Mouse (Mus musculus) myocyte (in vitro differentiated cells): ENCODE measurements at regions not wholly inside any gene's neighbourhood (a gene's known extent, or its start where the extent isn't known, plus 50 kb on each side); places are given as distances from the start of the nearest gene placed in this dataset.

Experiments
- CEBPB ChIP-seq: IDR thresholded peaks from 2 replicates; pipeline ENCODE4 v1.6.1; 2011; ENCODE audit warnings: mild to moderate bottlenecking, moderate library complexity; ENCODE audit not compliant: poor library complexity, insufficient read depth, severe bottlenecking
- E2F4 ChIP-seq: IDR thresholded peaks from one replicate; pipeline ENCODE4 v1.6.1; 2011; ENCODE audit warnings: mild to moderate bottlenecking, control low read depth, moderate library complexity; ENCODE audit not compliant: insufficient read depth
- MAX ChIP-seq: IDR thresholded peaks from one replicate; pipeline ENCODE4 v1.6.1; 2011; ENCODE audit warnings: low read depth, mild to moderate bottlenecking, control low read depth
- MYOD1 ChIP-seq, 3 experiments: IDR thresholded peaks; one replicate each; pipeline ENCODE4 v1.6.1; 2011; ENCODE audit warnings: control low read depth in 2 of 3, low read depth in 2 of 3, mild to moderate bottlenecking in 2 of 3, moderate library complexity in 1 of 3; ENCODE audit not compliant: insufficient read length in 2 of 3, control insufficient read depth in 1 of 3
- MYOG ChIP-seq, 3 experiments: IDR thresholded peaks; one replicate each; pipeline ENCODE4 v1.6.1; 2011; ENCODE audit warnings: control low read depth in 2 of 3, low read depth in 2 of 3, mild to moderate bottlenecking in 2 of 3; ENCODE audit not compliant: insufficient read length in 2 of 3, control insufficient read depth in 1 of 3, insufficient read depth in 1 of 3
- POLR2A ChIP-seq: IDR thresholded peaks from one replicate; pipeline ENCODE4 v1.6.1; 2011; ENCODE audit warnings: low read depth, mild to moderate bottlenecking, control low read depth, moderate library complexity; ENCODE audit not compliant: insufficient read length
- POLR2AphosphoS2 ChIP-seq: IDR thresholded peaks from one replicate; pipeline ENCODE4 v1.6.1; 2011; ENCODE audit warnings: low read depth, control low read depth; ENCODE audit not compliant: insufficient read length
- REST ChIP-seq: IDR thresholded peaks from one replicate; pipeline ENCODE4 v1.6.1; 2011; ENCODE audit warnings: mild to moderate bottlenecking, control low read depth, moderate library complexity; ENCODE audit not compliant: insufficient read depth, insufficient read length
- SRF ChIP-seq: IDR thresholded peaks from one replicate; pipeline ENCODE4 v1.6.1; 2011; ENCODE audit warnings: low read depth; ENCODE audit not compliant: control insufficient read depth, insufficient read length
- TCF12 ChIP-seq: IDR thresholded peaks from one replicate; pipeline ENCODE4 v1.6.1; 2011; ENCODE audit warnings: mild to moderate bottlenecking, control low read depth; ENCODE audit not compliant: poor library complexity, insufficient read depth, severe bottlenecking
- TCF3 ChIP-seq: IDR thresholded peaks from one replicate; pipeline ENCODE4 v1.6.1; 2011; ENCODE audit warnings: low read depth, control low read depth; ENCODE audit not compliant: insufficient read length
- USF1 ChIP-seq: IDR thresholded peaks from one replicate; pipeline ENCODE4 v1.6.1; 2011; ENCODE audit warnings: low read depth, mild to moderate bottlenecking, control low read depth, moderate library complexity

GRCm38 (mm10) chr2:133748493-133748892 is 196.5 kb downstream of the Bmp2 start:
- TF ChIP-seq TCF12 (no peak), E2F4 (no peak), POLR2AphosphoS2 (no peak), POLR2A (no peak), MAX (no peak), MYOD1 (IDR thresholded peaks at IDR 0.05; ENCODE audit: control insufficient read depth in 1 of 3, insufficient read length in 2 of 3, low read depth in 2 of 3) (no peak), CEBPB (no peak), USF1 (no peak), MYOG (IDR thresholded peaks at IDR 0.05; ENCODE audit: control insufficient read depth in 1 of 3, insufficient read depth in 1 of 3, insufficient read length in 2 of 3, low read depth in 2 of 3) (no peak), TCF3 (no peak), REST (no peak), SRF (no peak)
